Mouse (Mus musculus) heart, postnatal 4 days (tissue): ENCODE data around the gene Tent5c. TPM values are rescaled to one million over a fixed set of nuclear protein-coding genes. Genes with fewer than 3 reads are reported as not detected.

Experiments
- DNase-seq: peaks from one replicate; pipeline ENCODE4 v3.0.0; 2021
- total RNA-seq, 2 experiments: library from RNA; stranded (reverse); gene quantifications; 2 replicates each; pipeline ENCODE4 v1.2.3; 2021

Tent5c gene
- total RNA-seq = 10 to 100 TPM; 17.9 to 51.7 TPM

GRCm38 (mm10) chr3:100489133-100490009, at the start of gene Tent5c:
Tent5c (minus strand) TSS chr3:100489324.
- peak; percentile 97 for DNase-seq

DNA sequence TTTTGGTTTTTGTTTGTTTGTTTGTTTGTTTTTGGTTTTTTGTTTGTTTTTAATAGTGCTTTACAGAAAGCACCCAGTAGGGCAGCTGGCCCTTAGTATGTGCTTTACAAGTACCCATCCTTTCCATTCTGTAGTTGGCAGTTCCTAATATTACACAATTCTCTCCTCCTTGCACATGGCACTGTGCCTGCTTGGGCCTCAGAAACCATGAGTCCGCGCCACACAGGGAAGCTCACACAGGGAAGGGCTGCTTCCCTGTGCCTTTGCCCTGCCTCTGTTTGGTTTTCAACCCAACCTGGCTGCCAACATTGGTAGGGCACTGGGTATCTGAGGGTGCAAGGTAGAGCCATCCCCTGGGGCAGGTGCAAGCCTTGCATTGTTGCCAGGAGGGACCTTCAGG, 47.6 kb upstream of the Tent5c start:
- DNase-seq = no peak

DNA sequence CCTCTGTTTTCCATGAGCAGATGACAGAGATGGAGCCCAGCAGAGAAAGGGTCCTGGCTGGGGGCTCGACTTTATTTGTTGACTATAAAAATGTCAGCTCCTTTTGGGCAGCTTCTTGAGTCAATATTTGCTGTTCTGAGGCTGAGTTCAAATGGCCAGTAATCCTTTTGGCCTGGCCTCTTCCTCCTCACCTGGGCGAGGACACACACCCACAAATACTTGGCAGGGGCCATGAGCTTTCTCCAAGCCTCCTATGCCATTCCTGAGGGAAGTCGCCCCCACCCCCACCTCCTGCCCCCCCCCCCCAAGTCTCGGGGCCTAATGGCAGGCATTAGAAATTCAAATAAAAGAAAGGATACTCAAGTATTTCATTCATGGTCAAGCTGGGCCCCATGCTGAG, 46.8 kb upstream of the Tent5c start:
- no peak for DNase-seq

DNA sequence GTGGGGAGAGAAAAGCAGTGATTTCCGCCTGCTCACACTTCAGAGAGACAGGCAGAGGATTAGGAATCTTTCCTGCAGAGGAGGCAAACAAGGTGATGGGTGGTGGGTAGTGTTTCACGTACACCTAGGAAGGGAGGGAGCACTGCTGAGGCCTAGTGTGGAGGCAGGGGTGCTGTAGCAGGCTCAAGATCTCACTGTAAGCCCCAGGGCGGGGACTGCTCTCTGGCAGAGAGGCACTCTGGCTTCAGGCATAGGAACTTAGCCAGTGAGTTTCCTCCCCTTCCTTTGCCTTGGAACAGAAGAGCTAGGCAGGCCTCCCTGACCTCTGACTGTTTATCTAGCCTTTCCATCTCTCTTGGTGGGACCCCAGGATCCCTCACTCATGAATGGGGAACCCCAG, 46.2 kb upstream of the Tent5c start:
- DNase-seq = no peak

GRCm38 (mm10) chr3:100534394-100534793, 45.3 kb upstream of the Tent5c start:
- DNase-seq = no peak

- DNase-seq = no peak
Observed at GRCm38 (mm10) chr3:100533429-100533828, 44.3 kb upstream of the Tent5c start.

- no peak for DNase-seq
Observed at GRCm38 (mm10) chr3:100530919-100531318, 41.8 kb upstream of the Tent5c start.

GRCm38 (mm10) chr3:100530244-100530788, 41.2 kb upstream of the Tent5c start:
- no peak for DNase-seq

GRCm38 (mm10) chr3:100522671-100523070, 33.5 kb upstream of the Tent5c start:
- DNase-seq = no peak

- DNase-seq = no peak
Observed at GRCm38 (mm10) chr3:100521626-100522025, 32.5 kb upstream of the Tent5c start.

DNA sequence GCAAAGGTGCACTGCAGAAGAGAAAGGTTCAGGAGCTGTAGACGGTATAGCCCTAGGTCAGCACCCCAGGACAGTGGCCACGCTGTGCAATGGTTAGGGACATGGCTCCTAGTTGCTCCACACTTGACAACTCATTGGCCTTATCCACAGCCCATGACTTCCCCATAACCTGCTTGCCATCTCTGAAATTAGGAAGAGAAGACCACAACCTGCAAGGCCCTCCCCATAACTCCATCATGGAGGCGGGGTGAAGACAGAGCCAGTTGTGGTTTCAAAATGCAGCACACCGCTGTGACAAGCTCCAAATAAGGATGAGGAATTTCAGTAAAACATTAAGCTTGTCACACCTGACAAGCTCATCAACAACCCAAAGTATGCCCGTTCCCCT, 26.6 kb upstream of the Tent5c start:
- DNase-seq = no peak

- no peak for DNase-seq
Observed at GRCm38 (mm10) chr3:100515093-100515753, 26.1 kb upstream of the Tent5c start.

DNA sequence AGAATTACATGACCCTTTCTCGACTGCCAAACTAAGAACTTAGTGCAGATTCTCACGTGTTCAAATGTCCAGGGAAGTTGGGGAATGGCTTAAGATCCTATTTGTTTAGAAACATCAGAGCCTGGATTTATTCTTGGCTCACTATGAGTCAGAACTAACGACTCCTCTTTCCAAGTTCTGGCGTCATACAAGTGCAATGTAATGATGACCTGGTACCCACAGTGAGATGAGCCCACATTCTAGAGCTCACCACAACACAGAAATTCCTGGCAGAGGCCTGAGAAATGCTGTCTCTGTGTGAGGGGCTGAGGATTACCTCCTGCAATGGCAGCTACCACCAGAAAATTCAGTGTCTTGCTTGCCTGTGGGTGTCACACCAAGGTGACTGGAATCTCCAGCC, 18.1 kb upstream of the Tent5c start:
- DNase-seq = no peak

DNA sequence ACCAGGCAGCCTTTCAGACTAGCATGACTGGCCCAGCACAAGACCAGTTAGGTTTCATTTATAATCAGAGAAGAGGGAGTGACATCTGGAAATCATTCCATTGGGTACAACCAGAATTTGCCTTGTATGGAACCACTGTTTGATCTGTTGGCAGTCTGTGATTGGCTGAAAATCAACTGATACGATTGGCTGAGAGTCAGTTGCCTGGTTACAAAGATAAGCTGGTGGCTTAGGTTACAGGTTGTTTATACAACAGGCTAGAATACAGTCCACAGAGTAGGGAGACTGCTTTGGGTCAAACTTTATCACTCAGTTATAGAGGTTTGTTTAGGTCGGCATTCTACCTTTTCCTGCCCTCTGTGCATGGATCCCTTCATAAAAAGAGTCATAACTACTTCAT, 17.6 kb upstream of the Tent5c start:
- DNase-seq = no peak

- DNase-seq = no peak
Observed at GRCm38 (mm10) chr3:100503882-100504281, 14.8 kb upstream of the Tent5c start.

DNA sequence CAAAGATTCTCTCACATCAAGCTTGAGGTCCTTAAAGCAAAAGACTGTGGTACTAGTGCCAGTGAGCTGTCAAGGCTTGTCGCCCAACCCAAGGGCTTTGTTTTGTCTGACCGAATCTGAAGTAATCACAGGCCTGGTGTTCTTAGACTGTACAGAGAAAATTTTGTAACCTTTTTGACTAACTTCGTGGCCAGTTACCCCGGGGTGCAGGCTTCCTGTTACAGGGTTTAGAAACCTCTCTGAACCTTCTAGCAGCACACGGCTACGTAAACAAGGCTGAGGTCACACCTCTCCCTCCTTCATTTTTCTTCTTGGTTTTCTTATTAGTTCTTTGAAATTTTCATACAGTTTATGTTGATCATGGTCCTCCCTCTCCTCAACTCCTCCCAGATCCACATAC, 13.4 kb upstream of the Tent5c start:
- no peak for DNase-seq

- DNase-seq = no peak
Observed at GRCm38 (mm10) chr3:100501899-100502298, 12.8 kb upstream of the Tent5c start.

DNA sequence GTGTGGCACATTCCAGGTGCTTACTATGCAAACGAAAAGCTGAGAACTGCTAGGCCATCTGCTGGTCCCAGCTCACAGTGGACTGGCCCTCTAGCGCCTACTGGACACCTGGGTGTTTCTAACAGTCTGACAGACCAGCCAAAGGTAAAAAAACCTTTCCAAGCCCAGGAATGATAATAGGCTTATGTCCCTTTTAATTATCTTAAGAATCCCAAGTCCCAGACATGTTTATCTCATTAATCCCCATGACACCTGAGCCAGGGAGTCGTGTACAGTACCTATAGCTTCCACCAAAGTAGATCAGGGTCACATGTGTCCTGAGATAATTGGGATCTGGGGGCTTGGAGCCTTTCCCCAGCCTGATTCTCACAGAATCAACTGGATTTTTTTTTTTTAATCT, 7.0 kb upstream of the Tent5c start:
- no peak for DNase-seq

GRCm38 (mm10) chr3:100495456-100495855, 6.3 kb upstream of the Tent5c start:
- DNase-seq = no peak

GRCm38 (mm10) chr3:100494912-100495311, 5.8 kb upstream of the Tent5c start:
- no peak for DNase-seq

GRCm38 (mm10) chr3:100490010-100490300, 831 bp upstream of the Tent5c start:
- DNase-seq = no peak

DNA sequence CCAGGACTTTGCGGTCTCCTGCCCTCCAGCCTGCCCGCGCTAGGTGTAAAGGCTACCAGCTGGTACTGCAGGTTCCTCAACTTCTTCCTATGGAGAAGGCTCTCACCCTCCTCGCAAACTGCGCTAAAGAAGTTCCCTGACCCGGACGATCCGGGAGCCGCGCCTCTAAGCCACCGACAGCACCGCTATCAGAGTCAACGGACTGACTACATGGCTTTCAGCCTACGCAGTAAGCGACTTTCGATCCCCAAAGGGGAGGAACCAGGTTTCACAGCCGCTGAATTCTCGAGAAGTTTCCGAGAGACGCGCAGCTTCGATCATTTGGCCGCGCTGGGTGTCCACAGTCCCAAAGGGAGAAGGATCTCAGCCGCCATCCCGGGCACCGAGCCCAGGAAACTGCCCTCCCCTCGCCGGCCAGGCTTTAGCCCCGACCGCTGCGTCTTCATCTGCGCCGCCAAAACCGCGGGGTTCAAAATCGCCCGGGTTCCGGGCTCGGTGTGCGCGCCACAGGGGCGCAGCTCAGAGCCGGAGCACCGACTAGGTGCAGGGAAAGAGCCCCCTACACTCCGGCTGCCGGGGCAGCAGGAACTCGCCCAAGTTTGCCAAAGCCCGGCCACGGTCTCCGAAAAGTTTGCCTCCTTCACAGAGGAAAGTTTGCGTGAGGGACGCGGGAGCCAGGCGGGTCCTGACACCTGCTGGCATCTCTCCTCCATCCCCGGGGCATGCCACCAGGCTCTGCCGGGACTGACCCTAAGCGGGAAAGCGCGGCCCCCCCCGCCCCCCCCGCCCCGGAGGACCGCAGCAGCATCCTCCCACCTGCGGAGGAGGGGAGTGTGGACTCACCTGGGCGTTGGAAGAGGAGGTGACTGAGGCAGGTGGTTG, 632 bp downstream of the Tent5c start:
- DNase-seq = peak; percentile 73

DNA sequence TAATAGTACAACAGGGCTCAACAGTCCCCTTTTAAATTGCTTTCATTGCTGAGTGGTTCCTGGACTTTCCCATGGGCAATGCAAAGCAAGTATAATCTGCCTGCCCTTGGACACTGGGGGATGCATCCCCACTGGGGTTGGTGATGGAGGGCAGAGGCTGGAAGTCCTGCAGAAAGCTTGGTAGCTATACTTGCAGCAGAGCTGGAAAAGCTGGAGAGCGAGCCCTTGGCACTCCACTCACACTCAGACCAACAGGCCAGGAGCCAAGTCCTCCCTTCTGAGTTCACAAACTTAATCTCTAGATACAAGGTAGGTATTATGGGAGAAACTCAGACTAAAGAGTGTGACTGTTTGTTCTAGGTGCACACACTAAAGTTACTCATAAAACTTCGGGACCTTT, 2.1 kb downstream of the Tent5c start:
- DNase-seq = no peak
